Mouse (Mus musculus) megakaryocyte progenitor cell, adult 5-6 weeks (primary cell): ENCODE data around the gene Gse1. TPM values are rescaled to one million over a fixed set of nuclear protein-coding genes. Genes with fewer than 3 reads are reported as not detected.

ENCODE experiments used
- ATAC-seq: replicated peaks from 2 replicates; pipeline ENCODE4 v1.8.0; 2016; ENCODE audit warnings: mild to moderate bottlenecking, moderate TSS enrichment, inconsistent platforms; ENCODE audit not compliant: poor library complexity
- total RNA-seq, 2 experiments: library from RNA; stranded (forward) in 1 of 2; stranded (reverse) in 1 of 2; fragments of 157-497, 149-512 nt in 1 of 2; fragments of 200-1000 nt in 1 of 2; gene quantifications; 2 replicates each; pipeline versions ENCODE4 v1.2.3 to v1.2.4; 2015 to 2017

Gene Gse1
- total RNA-seq, 2 experiments from 2014 or later: 11.2 to 32.6 TPM

- ATAC-seq: no peak
These were observed 332.3 kb downstream of the Gse1 start for GRCm38 (mm10) chr8:120560535-120560934.

GRCm38 (mm10) chr8:120561539-120562435 lies 333.5 kb downstream of the Gse1 start:
- no peak for ATAC-seq

GRCm38 (mm10) chr8:120562680-120563347 lies 334.6 kb downstream of the Gse1 start:
- ATAC-seq: no peak

- ATAC-seq: no peak; the same call in 1 of the 2 replicates
These were observed 335.1 kb downstream of the Gse1 start for GRCm38 (mm10) chr8:120563348-120563724.

- peak; percentile 78 for ATAC-seq
These were observed 335.9 kb downstream of the Gse1 start for GRCm38 (mm10) chr8:120563851-120564837.

- no peak for ATAC-seq
These were observed 337.0 kb downstream of the Gse1 start for GRCm38 (mm10) chr8:120565151-120565711.

- no peak for ATAC-seq
These were observed 338.4 kb downstream of the Gse1 start for GRCm38 (mm10) chr8:120566681-120567080.

- no peak for ATAC-seq
These were observed 339.5 kb downstream of the Gse1 start for GRCm38 (mm10) chr8:120567731-120568130.

GRCm38 (mm10) chr8:120568164-120568798 lies 340.0 kb downstream of the Gse1 start:
- ATAC-seq: no peak

GRCm38 (mm10) chr8:120569123-120569522 lies 340.9 kb downstream of the Gse1 start:
- no peak for ATAC-seq

- peak; percentile 65 for ATAC-seq
These were observed 341.9 kb downstream of the Gse1 start for GRCm38 (mm10) chr8:120569939-120570715.

- no peak for ATAC-seq
These were observed 343.3 kb downstream of the Gse1 start for GRCm38 (mm10) chr8:120571561-120571960.

GRCm38 (mm10) chr8:120572534-120572933 lies 344.3 kb downstream of the Gse1 start:
- ATAC-seq: peak; percentile 50

- no peak for ATAC-seq
These were observed 345.6 kb downstream of the Gse1 start for GRCm38 (mm10) chr8:120573866-120574265.

GRCm38 (mm10) chr8:120574941-120575340 lies 346.7 kb downstream of the Gse1 start:
- ATAC-seq: no peak

GRCm38 (mm10) chr8:120575801-120576200 lies 347.5 kb downstream of the Gse1 start:
- no peak for ATAC-seq

- ATAC-seq: no peak
These were observed 349.6 kb downstream of the Gse1 start for GRCm38 (mm10) chr8:120577821-120578220.

GRCm38 (mm10) chr8:120580336-120581000 lies 352.2 kb downstream of the Gse1 start:
- no peak; the same call in 1 of the 2 replicates for ATAC-seq

GRCm38 (mm10) chr8:120581329-120581728 lies 353.1 kb downstream of the Gse1 start:
- no peak for ATAC-seq
